Mouse (Mus musculus) lung, postnatal 0 days (tissue): ENCODE measurements around the gene Specc1. TPM values are rescaled to one million over a fixed set of nuclear protein-coding genes. Genes with fewer than 3 reads are reported as not detected.

ENCODE experiments used
- ATAC-seq: fragments of 200-750 bp; cut with Nextera tagmentation; 2 replicates; pipeline ENCODE4 v1.8.0; 2017; ENCODE audit warnings: moderate library complexity
- DNase-seq: peaks from one replicate; pipeline ENCODE4 v3.0.0-alpha.2; 2016; ENCODE audit warnings: low spot score
- H3K27ac ChIP-seq: fragments of 300-500 bp; sonication (generic); 2 replicates; pipeline ENCODE4 v1.5.1; 2014; ENCODE audit warnings: antibody characterized with exemption, mild to moderate bottlenecking, low read length, mixed read lengths
- H3K27me3 ChIP-seq: fragments of 300-500 bp; sonication (generic); replicated peaks from 2 replicates; pipeline ENCODE4 v1.6.1; 2014; ENCODE audit warnings: low read length, mixed read lengths; ENCODE audit not compliant: insufficient read depth
- H3K36me3 ChIP-seq: fragments of 300-500 bp; sonication (generic); 2 replicates; pipeline ENCODE4 v1.6.1; 2014; ENCODE audit warnings: low read length, mixed read lengths; ENCODE audit not compliant: insufficient read depth
- H3K4me1 ChIP-seq: fragments of 300-500 bp; sonication (generic); 2 replicates; pipeline ENCODE4 v1.6.1; 2014; ENCODE audit warnings: antibody characterized with exemption, low read depth, low read length, mixed read lengths; ENCODE audit not compliant: insufficient read depth
- H3K4me2 ChIP-seq: fragments of 300-500 bp; sonication (generic); replicated peaks from 2 replicates; pipeline ENCODE4 v1.6.1; 2014; ENCODE audit warnings: low read depth, mild to moderate bottlenecking, low read length, moderate library complexity, mixed read lengths
- H3K4me3 ChIP-seq: fragments of 300-500 bp; sonication (generic); 2 replicates; pipeline ENCODE4 v1.5.1; 2014; ENCODE audit warnings: low read depth, low read length
- H3K9ac ChIP-seq: fragments of 300-500 bp; sonication (generic); replicated peaks from 2 replicates; pipeline ENCODE4 v1.6.1; 2014; ENCODE audit warnings: low read depth, mild to moderate bottlenecking
- H3K9me3 ChIP-seq: fragments of 300-500 bp; sonication (generic); 2 replicates; pipeline ENCODE4 v1.6.1; 2016; ENCODE audit warnings: low read length, mixed read lengths
- CTCF ChIP-seq: IDR thresholded peaks from 2 replicates; pipeline ENCODE4 v1.5.1; 2016; ENCODE audit warnings: antibody characterized with exemption, mild to moderate bottlenecking
- EP300 ChIP-seq: IDR thresholded peaks from 2 replicates; pipeline ENCODE4 v1.6.1; 2016; ENCODE audit warnings: antibody characterized with exemption, mild to moderate bottlenecking, control low read depth
- WGBS: fragments of 180-500 bp; shearing (Covaris S2); extraction: QIAGEN DNeasy Blood & Tissue Kit; methylation state at CpG from one replicate; pipeline ENCODE4 v1.1.7; 2014; 5-methylcytosine and 5-hydroxymethylcytosine counted together
- polyA plus RNA-seq: library from polyadenylated mRNA; unstranded; fragments of >200 nt; fragmentation: Nextera tagmentation; extraction: Ambion mirVana; gene quantifications from 2 replicates; pipeline ENCODE4 v1.2.1, GENCODE M21; 2015

Specc1 gene
- polyA plus RNA-seq, 1 experiment from 2014 or later: 14.7 TPM

GRCm38 (mm10) chr11:61962684-61963083, 6.1 kb downstream of the Specc1 start:
- no peaks in the 10 kb centered on the region for H3K36me3 ChIP-seq
- no peak overlapping the region for H3K27ac ChIP-seq
- ATAC-seq (no peak), DNase-seq (no peak)
- H3K4me3 ChIP-seq: no peak overlapping the region
- TF ChIP-seq CTCF (no peak), EP300 (no peak)
- no peaks in the 10 kb centered on the region for H3K9me3 ChIP-seq
- no peak overlapping the region for H3K4me2 ChIP-seq
- H3K4me1 ChIP-seq: no peaks in the 10 kb centered on the region
- 0 out of 2 replicates have a peak, but pooled peaks cover 4% of the 10 kb centered on the region for H3K27me3 ChIP-seq
- WGBS: 50% methylated on average over 6 of the region's 6 CpGs
- H3K9ac ChIP-seq: no peak overlapping the region

- no peaks in the 10 kb centered on the region for H3K9me3 ChIP-seq
- 68% methylated on average over 3 of the region's 3 CpGs for WGBS
- H3K4me3 ChIP-seq: no peak overlapping the region
- no peak overlapping the region for H3K27ac ChIP-seq
- TF ChIP-seq EP300 (no peak), CTCF (no peak)
- H3K4me1 ChIP-seq: no peaks in the 10 kb centered on the region
- DNase-seq (no peak), ATAC-seq (no peak)
- H3K9ac ChIP-seq: no peak overlapping the region
- no peaks in the 10 kb centered on the region for H3K36me3 ChIP-seq
- H3K27me3 ChIP-seq: no peaks in the 10 kb centered on the region
- no peak overlapping the region for H3K4me2 ChIP-seq
These were observed 6.6 kb downstream of the Specc1 start for GRCm38 (mm10) chr11:61963193-61963592.

- no peaks in the 10 kb centered on the region for H3K27me3 ChIP-seq
- H3K9me3 ChIP-seq: no peaks in the 10 kb centered on the region
- no peaks in the 10 kb centered on the region for H3K4me1 ChIP-seq
- no peak overlapping the region for H3K9ac ChIP-seq
- no peak overlapping the region for H3K27ac ChIP-seq
- no peak for DNase-seq
- no peak overlapping the region for H3K4me3 ChIP-seq
- WGBS: 88% methylated on average over 5 of the region's 5 CpGs
- no peaks in the 10 kb centered on the region for H3K36me3 ChIP-seq
- no peak for ATAC-seq
- H3K4me2 ChIP-seq: no peak overlapping the region
- TF ChIP-seq EP300 (no peak), CTCF (no peak)
These were observed 8.0 kb downstream of the Specc1 start for GRCm38 (mm10) chr11:61964611-61965010.

- 82% methylated on average over 8 of the region's 8 CpGs for WGBS
- DNase-seq (no peak), ATAC-seq (no peak)
- Histone ChIP-seq H3K4me3 (no peak overlapping the region), H3K27me3 (no peaks in the 10 kb centered on the region), H3K4me1 (no peaks in the 10 kb centered on the region), H3K9me3 (no peaks in the 10 kb centered on the region), H3K36me3 (no peaks in the 10 kb centered on the region), H3K9ac (no peak overlapping the region), H3K4me2 (no peak overlapping the region), H3K27ac (no peak overlapping the region)
- TF ChIP-seq CTCF: no peak
- TF ChIP-seq EP300: no peak
These were observed 10.5 kb downstream of the Specc1 start for GRCm38 (mm10) chr11:61967034-61967433.

- no peak overlapping the region for H3K4me2 ChIP-seq
- no peaks in the 10 kb centered on the region for H3K4me1 ChIP-seq
- no peak for TF ChIP-seq EP300
- no peak for TF ChIP-seq CTCF
- H3K4me3 ChIP-seq: no peak overlapping the region
- no peaks in the 10 kb centered on the region for H3K36me3 ChIP-seq
- no peaks in the 10 kb centered on the region for H3K27me3 ChIP-seq
- DNase-seq (no peak), ATAC-seq (no peak)
- WGBS: 88% methylated on average over 2 of the region's 2 CpGs
- no peaks in the 10 kb centered on the region for H3K9me3 ChIP-seq
- H3K27ac ChIP-seq: no peak overlapping the region
- H3K9ac ChIP-seq: no peak overlapping the region
These were observed 12.3 kb downstream of the Specc1 start for GRCm38 (mm10) chr11:61968875-61969274.

GRCm38 (mm10) chr11:61970901-61971300, 14.3 kb downstream of the Specc1 start:
- Histone ChIP-seq H3K36me3 (no peaks in the 10 kb centered on the region), H3K4me1 (no peaks in the 10 kb centered on the region), H3K4me2 (no peak overlapping the region), H3K27ac (no peak overlapping the region), H3K4me3 (no peak overlapping the region), H3K27me3 (no peaks in the 10 kb centered on the region), H3K9ac (no peak overlapping the region), H3K9me3 (no peaks in the 10 kb centered on the region)
- WGBS: 38% methylated on average over 5 of the region's 5 CpGs
- TF ChIP-seq CTCF: no peak
- no peak for TF ChIP-seq EP300
- peak; percentile 16 for DNase-seq
- ATAC-seq: no peak
